Mouse (Mus musculus) retina, postnatal 7 days (tissue): ENCODE measurements around the gene Slc10a7.

Source experiments
- DNase-seq: peaks from one replicate; pipeline ENCODE4 v3.0.0-alpha.2; 2012; ENCODE audit warnings: low read depth, low spot score

Gene Slc10a7

DNA sequence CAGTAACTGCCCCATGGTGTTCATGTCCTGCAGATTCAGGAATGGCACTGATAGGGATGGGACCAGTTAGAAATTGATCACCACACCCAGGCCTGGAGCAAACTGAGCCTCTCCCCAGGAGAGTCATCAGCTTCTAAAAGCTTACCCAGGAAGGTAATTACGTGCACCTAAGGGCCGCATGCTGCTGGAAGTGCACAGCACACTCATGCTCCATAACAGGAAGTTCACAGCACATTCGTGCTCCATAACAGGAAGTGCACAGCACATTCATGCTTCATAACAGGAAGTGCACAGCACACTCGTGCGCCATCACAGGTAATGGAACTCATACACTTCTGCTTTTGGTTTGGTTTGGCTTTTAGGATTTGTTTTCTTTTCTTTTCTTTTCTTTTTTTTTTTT, 114.8 kb downstream of the Slc10a7 start:
- DNase-seq: no peak

DNA sequence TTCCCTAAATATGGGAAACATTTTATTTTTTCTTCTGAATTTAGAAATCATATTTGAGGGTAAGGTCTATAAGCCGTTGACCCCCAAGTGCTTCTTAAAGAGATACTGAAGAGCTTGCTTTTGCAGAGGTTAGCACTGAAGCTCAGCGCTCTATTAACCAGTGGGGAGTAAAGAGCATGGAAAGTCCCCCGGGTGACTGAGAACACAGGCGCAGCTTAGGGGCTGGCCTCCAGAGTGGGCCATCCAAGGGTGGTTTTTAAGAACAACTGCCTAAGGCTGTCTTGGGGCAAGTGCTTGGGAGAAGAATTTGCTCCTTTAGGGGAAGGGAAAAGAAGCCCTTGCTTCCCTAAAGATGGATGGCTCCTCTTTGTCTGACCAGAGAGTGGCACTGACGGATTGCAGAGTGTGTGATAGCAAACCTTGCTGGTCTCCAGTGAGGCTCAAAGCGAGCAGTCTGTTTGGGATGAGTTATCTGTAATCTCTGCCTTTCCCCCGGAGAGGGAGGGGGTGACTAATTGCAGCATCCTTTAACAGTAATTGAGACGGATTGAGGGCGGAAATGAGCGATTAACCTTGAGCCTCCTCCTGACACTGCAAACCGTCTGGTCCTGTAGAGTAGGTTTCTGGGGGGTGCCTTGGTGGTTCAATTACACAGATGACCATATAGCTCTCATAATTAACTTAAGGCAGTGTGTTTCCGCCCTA, 115.7 kb downstream of the Slc10a7 start:
- no peak for DNase-seq

DNA sequence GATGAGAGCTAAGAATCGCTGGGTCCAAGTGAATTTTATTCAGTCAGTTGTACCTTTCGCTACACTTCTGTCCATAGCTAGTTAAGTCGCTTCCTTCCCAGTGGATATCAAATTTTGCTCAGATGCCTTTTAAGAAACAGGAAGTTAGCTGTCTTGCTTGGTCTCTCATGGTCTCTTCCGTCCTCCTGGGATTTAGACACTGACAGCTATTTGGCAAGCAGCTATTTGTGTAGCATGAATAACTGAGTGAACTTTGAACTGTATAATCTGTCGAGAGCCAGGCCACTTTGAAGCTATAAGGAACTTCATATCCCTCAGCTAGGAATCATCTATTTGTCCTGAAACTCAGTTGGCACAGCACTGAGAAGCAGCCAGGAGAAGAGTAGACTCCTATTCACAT, 117.5 kb downstream of the Slc10a7 start:
- no peak for DNase-seq

DNA sequence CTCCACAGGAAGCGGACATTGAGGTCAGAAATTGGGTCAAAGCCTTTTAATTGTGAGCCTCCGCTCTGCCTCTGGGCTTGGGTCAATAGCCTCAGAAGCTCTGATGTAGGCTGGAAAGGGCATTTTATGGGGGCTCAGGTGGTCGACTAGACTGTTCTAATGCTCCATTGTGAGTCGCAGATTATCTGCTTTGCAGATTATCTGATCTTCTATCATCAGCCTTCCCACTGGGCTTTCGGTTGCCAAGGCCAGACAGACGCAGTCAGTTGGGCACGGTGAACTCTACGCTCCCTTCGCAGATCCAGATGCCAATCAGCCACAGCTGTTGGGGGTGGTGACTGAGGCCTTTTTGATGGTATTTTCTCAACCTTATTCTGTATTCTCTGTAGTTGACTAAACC, 118.6 kb downstream of the Slc10a7 start:
- no peak for DNase-seq

DNA sequence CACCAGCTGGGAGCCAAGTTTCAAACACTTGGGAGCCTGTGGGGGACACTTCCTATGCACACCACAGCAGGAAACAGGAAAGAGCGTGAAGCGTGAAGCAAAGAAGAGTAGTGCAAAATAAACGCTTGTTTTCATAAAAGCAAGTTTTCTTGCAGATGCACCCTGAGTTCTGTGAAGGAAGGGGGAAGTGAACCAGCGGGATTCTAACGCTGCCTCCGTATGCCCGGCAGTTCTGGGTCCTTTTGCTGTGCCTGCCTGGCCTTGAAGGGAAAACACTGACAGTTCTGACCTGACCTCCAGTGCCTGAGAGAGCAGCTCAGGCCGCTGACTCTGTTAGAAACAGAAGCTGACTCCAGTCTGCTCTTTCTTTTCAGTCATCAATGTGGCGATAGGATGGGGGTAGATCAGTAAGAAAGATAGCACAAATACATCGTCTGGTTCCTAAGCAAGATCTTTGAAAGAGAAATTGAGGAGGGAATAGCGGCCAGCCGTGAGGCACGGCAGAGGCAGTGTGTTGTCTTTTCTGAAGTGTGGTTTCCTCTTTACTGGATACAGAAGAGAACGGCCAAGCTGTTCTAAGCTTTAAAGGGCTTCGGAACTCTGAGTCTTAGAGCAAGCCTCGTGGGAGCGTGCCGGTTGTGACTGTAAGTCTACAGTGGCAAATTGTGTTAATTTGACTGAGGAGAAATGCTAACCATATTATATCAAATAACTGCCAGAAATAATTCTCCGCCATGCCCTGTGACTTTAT, 121.4 kb downstream of the Slc10a7 start:
- no peak for DNase-seq

DNA sequence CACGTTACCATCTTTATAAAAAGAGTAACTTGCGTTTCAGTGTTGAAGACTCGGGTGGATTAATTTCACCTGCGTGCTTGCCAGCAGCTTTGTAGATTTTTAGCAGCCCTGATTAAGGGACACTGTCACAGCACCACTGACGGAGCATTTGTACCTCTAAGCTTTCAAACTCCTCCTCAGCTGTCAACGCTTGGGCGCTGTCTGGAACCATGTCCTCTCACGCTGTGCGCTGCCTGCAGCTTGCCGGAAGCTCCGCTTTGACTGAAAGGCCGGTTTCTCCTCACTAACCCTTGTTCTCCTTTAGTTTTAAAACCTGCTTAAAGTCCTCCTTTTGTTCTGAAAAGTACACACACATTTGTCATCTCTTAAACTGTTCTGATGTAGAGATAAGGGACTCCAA, 123.9 kb downstream of the Slc10a7 start:
- DNase-seq: no peak

DNA sequence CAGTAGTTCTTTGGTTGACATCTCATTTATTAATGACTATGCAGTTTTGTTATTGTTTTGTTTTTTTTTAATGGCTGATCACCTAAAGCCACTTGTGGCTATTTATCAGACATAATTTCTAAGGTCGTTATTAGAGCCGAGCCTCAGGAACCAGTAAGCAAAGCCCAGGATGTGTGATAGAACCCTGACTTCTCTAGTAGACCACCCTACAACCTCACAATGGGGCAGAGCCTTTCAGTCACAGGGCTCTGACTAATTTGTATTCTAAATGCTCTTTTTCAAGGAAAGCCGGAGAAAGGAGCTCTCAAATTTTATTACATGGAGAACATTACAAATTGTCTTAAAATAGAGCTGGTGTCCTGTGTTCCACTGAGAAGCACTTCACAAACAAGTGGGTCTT, 124.9 kb downstream of the Slc10a7 start:
- no peak for DNase-seq

DNA sequence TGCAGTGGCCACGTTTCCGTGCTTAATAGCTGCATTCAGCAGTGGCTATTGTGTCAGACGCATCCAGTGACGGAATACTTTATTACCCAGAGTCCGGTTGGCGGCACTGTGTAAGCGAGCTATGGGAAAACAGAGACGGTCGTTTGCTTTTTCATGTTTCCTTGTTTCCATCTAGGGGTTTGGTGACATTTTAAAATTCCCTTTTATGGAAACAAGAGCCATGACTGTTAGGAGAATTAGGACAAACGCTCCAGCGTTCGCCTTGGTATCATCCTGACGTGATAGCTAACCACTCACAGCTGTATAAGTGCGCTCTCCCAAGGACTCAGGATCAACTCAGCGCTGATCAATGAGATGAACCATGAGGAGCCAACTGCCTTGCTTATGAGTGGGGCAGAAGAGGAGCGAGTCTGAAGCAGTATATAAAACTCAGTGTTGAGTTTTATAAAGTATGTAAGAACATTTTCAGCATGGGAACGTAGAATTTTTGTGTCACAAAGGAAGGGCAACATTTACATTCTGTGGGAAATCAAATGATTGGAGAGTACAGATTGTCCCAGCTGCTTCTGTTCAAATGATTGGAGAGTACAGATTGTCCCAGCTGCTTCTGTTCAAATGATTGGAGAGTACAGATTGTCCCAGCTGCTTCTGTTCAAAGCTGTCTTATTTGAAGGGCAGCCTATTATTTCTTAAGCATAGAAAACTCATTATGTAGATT, 125.5 kb downstream of the Slc10a7 start:
- DNase-seq: no peak

DNA sequence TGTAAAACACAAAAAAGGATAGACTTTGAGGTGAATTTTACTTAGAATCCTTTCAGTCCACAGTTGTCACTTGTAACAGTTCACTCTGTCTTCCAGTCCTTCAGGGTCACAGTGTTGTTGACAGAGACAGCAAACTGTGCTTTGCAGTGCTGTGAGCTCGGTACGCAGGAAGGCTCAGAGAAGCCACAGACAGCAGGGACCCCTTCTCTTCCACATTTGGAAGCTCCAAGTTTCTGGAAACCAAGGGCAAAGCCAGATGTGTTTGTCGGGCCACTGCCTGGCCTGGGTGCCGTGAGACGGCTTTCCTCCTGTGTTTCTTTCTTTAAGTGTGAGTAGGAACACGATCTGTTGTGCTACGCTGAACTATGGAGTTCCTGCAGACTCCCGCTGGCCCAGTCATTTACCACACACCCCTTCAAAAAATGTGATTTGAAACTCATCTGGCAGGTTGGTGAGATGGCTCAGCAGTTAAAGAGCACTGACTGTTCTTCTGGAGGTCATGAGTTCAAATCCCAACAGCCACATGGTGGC, 126.2 kb downstream of the Slc10a7 start:
- DNase-seq: no peak

DNA sequence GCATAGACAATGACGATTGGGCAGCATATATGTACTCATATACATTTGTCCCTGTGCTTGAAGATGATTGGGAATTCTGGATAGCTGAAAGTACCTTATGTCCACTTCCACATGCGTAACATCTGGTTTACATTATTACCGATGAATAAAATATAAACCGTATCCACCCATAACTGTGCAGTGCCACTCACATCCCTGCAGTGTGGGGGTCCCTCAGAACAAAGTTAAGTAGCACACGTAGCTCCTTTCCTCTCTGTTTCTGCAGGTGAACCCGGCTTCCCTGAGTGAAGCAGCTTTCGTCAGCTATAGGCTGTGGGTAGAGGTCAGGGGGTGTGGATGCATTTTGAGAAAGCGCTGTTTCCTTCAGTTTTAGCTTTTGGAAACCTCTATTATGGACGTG, 132.8 kb downstream of the Slc10a7 start:
- DNase-seq: no peak

DNA sequence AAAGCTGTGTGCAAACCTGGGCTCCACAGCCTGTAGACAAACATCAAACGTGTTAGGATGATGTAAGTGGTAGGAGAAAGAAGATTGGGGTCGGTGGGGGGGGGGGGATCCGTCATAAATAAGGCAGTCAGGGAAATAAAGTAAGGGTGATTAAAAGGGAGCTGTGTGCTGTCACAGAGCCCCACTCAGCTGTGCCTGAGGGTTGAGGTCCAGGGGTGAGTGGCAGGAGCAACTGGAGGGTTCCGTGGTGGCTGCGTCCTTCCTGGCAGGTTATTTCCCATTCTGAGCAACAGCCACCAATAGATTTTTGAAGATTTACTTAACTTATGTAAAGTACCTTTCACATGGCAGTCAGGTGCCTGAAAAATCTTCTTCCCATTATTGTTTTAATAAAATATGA, 133.2 kb downstream of the Slc10a7 start:
- DNase-seq: no peak

DNA sequence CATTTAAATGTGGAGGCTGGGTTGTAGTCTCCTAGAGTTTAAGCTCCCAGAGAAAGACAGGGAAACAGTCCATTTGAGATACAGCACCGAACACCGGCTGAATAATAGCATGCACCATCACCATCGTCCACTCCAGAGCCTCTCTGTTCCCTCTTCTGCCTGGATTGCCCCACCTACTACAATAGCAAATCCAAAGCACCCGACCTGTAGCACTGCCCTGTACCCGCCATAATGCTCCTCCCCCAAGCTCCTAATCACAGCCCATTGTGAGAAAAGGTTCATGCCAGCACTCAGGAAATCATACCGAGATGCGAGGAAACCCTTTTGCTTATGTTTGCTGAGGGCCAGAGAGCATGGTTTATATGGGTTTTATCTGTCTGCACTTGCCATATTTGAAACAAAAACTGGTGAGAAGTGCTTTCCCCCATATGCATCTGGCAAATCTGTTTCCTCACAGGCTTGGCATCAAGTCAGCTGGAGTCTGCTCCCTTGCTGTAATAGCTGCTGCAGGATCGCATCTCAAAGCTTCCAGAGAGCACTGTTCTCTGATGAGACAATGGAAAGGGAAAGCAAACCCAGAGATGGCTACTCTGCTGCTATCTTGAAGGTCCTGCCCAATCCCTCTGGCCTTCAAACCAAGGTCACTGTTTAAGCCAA, 138.0 kb downstream of the Slc10a7 start:
- no peak for DNase-seq

DNA sequence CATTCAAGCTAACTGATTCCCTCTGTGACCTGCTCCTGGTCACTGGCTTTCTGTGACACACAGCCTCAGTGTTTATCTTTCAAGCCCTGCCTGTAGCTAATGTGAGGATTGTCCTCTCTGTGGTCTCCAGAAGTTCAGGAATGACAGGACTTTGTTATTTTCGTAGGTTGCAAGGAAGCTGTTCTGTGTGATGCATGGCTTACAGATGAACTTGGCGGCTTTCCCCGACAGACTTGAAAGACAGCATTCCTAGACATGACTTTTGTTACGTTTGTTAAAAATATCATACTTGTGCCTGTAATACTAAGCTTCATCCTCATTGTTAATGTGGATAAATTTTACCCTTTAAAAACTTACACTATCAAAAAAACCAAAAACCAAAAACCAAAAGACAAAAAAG, 138.7 kb downstream of the Slc10a7 start:
- DNase-seq: no peak

DNA sequence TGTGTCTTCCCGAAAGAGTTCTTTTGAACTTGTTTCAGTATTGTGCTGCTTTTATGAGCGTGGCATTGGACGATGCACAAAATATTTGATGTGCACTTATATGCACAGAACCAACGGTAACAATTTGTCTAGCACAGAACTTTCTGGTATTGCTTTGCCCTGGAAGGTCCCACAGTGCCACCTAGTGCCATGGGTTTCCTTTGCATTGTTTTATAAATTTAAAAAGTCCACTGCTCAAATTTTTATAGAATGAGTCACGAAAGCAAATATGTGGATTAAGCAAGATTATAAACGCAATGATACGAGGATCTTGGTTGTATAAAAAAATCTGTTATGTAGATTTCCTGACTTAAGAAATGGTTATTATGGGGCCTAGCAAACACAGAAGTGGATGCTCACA, 139.8 kb downstream of the Slc10a7 start:
- DNase-seq: peak; percentile 44

DNA sequence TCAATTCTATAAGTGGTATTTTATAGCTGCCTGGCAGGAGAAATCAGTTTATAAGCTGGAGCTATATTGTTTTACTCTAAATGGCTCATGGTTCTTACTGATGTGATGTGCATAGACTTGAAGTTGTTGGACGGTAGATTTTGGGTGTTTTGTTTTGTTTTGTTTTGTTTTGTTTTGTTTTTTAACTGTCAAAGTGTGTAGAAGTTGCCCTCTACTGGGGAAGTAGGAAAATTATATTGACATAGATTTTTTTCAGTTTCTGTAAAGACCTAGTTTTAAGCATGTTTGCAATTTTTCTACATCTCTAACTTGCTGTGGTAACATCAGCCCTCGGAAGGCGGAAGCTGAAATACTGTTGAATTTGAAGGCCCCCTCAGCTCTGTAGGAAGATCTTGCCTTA, 142.5 kb downstream of the Slc10a7 start:
- DNase-seq: no peak

DNA sequence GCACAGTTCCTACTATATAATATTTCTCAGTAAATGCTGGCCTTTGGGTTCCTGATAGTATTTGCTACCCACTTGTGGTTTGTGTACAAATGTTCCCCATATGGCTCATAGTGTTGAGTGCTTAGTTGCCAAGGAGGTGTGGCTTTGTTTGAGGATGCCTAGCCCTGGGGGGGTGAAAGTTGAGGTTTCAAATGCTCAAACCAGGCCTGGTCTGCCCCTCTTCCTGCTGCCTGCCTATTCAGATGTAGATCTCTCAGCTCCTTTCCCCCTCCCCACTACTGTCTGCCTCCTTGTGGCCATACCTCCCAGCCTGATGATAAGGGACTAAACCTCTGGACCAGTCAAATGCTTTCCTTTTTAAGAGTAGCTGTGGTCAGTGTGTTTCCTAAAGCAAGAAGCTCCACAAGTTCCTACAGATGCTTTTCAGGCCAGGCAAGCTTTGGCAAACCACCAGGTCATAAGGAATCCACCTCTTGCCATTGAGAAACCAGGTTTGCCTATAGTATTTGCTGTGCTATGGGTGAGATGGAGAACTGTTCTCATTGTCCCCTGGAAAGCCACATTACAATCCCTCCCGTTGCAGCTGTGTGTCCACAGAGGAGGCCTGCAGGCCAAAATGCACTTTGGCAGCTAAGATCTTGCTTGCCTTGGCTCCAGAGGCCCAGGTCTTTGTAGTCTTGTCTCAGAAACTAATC, 146.4 kb downstream of the Slc10a7 start:
- DNase-seq: no peak

DNA sequence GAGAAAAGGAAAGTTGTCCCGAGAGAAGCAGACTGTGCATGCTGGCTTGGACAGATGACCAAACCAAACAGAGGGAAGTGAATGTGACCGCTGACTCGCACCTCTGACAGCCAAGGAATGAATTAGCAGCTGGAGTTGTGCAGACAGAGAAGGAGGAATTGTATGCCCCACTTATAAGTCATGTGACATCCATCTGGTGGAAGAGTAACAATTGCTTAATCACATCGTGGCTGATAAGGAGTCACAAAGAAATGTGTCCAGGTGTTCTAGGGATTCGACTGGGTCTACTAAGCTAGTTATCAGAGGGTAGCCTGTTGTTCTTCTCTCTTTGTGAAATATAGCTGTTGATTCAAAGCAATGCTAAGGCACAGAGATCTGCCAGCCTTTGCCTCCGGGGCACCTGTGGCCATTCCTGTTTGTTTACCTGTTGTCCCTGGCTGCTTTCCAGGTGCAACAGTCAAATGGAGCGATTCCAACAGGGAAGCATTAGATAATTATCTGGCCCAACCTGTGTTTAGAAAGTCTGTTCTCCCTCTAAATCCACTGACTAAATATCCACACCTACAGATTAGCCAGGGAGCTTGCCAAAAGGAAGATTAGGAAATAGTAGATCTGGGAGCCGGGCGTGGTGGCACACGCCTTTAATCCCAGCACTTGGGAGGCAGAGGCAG, 147.7 kb downstream of the Slc10a7 start:
- no peak for DNase-seq

DNA sequence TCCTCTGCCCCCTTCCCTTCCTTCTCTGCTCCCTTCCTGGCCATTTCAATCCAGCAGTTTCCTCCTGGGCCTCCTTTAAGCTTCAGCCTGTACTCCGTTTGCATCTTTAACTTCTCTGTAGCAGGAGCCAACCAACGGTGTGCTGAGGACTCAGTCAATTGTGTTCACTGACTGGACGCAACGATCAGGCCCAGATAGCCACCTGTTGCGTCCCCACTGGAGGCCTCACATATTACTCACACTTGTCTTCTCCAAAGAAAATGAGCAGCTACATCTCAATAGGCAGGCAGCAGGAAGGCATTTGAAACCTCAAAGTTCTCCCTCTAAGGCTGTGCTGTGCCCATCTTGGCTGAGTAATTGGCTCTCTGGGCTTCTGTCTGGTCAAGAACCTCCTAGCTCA, 149.0 kb downstream of the Slc10a7 start:
- DNase-seq: no peak

DNA sequence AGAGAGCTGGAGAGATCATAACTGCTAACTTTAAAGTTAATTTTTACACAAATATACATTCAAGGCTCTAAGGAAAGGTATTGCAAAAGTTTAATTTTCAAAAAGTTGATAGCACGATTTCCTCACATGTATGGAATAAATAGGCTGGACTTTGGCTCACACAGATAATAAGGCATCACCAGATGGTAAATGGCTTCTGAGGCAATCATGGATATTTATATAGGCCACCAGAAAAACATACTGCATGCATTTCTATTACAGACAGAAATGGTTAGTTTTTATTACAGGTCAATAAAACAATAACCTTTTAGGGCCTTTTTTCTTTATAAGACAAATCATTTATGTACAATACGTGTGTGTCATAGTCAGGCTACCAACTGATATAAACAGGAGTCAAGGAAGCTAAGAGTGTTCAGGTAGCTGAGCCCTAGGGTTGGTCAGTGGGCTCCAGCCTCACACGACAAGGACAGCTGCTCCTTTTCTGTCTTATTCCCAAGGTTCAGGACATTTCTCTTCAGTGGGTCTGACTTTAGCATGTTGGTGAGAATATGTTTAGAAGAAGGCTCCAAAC, 150.6 kb downstream of the Slc10a7 start:
- no peak for DNase-seq

DNA sequence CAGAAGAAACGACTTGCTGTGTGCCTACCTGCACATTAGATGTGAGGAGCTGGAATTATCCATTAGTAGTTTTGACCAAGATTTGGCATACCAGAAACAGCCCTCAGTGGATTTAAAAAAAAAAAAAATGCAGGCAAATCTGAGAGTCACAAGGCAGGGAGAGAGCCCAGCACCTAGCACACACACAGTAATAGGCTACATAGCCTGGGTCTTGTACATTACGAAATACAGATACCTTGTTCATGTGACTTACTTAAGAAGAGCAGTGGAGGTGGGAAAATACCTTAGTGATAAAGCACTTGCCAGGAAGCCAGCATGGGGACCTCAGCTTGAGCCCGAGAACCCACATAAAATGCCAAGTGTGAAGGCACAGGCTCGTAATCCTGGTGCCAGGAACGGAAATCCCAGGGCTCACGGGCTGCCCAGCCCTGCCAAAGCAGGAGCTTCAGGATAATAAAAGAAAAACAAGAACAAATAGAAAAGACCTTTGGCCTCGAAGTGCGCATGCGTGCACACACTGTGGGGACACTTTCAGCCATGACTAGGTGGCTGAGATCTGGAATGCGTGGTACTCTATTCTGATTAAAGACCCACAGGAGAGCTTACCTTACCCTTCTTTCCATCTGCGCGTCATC, 155.3 kb downstream of the Slc10a7 start:
- DNase-seq: no peak
